Mouse (Mus musculus) limb, embryonic 14.5 days (tissue): ENCODE results near the gene Nfkbil1. TPM values are rescaled to one million over a fixed set of nuclear protein-coding genes. Genes with fewer than 3 reads are reported as not detected.
A peak's percentile ranks its signal among the peaks of the same experiment; 100 is the strongest.

ENCODE experiments used
- ATAC-seq: fragments of 200-750 bp; cut with Nextera tagmentation; 2 replicates; pipeline ENCODE4 v1.8.0; 2017; ENCODE audit warnings: low read depth, moderate number of reproducible peaks, moderate TSS enrichment; ENCODE audit not compliant: low FRiP score
- DNase-seq: peaks from one replicate; pipeline ENCODE4 v3.0.0-alpha.2; 2015; ENCODE audit warnings: low spot score
- H3K27ac ChIP-seq: fragments of 300-500 bp; sonication (generic); replicated peaks from 2 replicates; pipeline ENCODE4 v1.5.1; 2014; ENCODE audit warnings: low read depth, mild to moderate bottlenecking, low read length, moderate library complexity, mixed read lengths
- H3K27me3 ChIP-seq: fragments of 300-500 bp; sonication (generic); 2 replicates; pipeline ENCODE4 v1.6.1; 2014; ENCODE audit warnings: low read length, mixed read lengths; ENCODE audit not compliant: control insufficient read depth, insufficient read depth
- H3K36me3 ChIP-seq: fragments of 300-500 bp; sonication (generic); 2 replicates; pipeline ENCODE4 v1.6.1; 2014; ENCODE audit warnings: mild to moderate bottlenecking, low read length, moderate library complexity, mixed read lengths; ENCODE audit not compliant: control insufficient read depth, insufficient read depth
- H3K4me1 ChIP-seq: fragments of 300-500 bp; sonication (generic); 2 replicates; pipeline ENCODE4 v1.6.1; 2014; ENCODE audit warnings: antibody characterized with exemption, low read length, mixed read lengths; ENCODE audit not compliant: control insufficient read depth, insufficient read depth
- H3K4me2 ChIP-seq: fragments of 300-500 bp; sonication (generic); replicated peaks from 2 replicates; pipeline ENCODE4 v1.6.1; 2014; ENCODE audit warnings: low read depth, mild to moderate bottlenecking, low read length, moderate library complexity; ENCODE audit not compliant: severe bottlenecking
- H3K4me3 ChIP-seq: fragments of 300-500 bp; sonication (generic); replicated peaks from 2 replicates; pipeline ENCODE4 v1.5.1; 2014; ENCODE audit warnings: low read length
- H3K9ac ChIP-seq: fragments of 300-500 bp; sonication (generic); 2 replicates; pipeline ENCODE4 v1.6.1; 2014; ENCODE audit warnings: mild to moderate bottlenecking, low read depth, low read length, moderate library complexity; ENCODE audit not compliant: severe bottlenecking
- H3K9me3 ChIP-seq: fragments of 300-500 bp; sonication (generic); 2 replicates; pipeline ENCODE4 v1.6.1; 2016; ENCODE audit warnings: low read length; ENCODE audit not compliant: control insufficient read depth
- POLR2A ChIP-seq: fragments of 200-500 bp; IDR thresholded peaks from 2 replicates; pipeline ENCODE4 v1.8.0; 2012; ENCODE audit warnings: inconsistent platforms, mild to moderate bottlenecking, moderate library complexity, borderline replicate concordance; ENCODE audit not compliant: insufficient read depth, insufficient read length; ENCODE audit errors: extremely low read depth
- WGBS: fragments of 180-500 bp; shearing (Covaris S2); extraction: QIAGEN DNeasy Blood & Tissue Kit; methylation state at CpG from one replicate; pipeline ENCODE4 v1.1.7; 2014; 5-methylcytosine and 5-hydroxymethylcytosine counted together
- polyA plus RNA-seq, 2 experiments: library from polyadenylated mRNA; depleted of rRNA in 1 of 2; stranded (reverse) in 1 of 2; unstranded in 1 of 2; fragments of >200 nt; fragmentation: Nextera tagmentation in 1 of 2; extraction: Ambion mirVana in 1 of 2; gene quantifications; 2 replicates each; pipeline versions ENCODE4 v1.2.1 to v1.2.3; 2012 to 2014

Nfkbil1 gene
- polyA plus RNA-seq, 2 experiments = 4.9 to 17.0 TPM

- no peak overlapping the region for H3K4me3 ChIP-seq
- no peak for TF ChIP-seq POLR2A
- H3K4me1 ChIP-seq = peaks cover 4% of the 10 kb centered on the region; the same call in 1 of the 2 replicates
- no peak overlapping the region for H3K9ac ChIP-seq
- 22% methylated on average over 8 of the region's 8 CpGs for WGBS
- ATAC-seq (no peak), DNase-seq (no peak)
- no peaks in the 10 kb centered on the region for H3K36me3 ChIP-seq
- no peaks in the 10 kb centered on the region for H3K9me3 ChIP-seq
- peaks cover 21% of the 10 kb centered on the region for H3K27me3 ChIP-seq
- no peak overlapping the region for H3K4me2 ChIP-seq
- no peak overlapping the region for H3K27ac ChIP-seq
Observed at GRCm38 (mm10) chr17:35198946-35199345, 36.6 kb downstream of the Nfkbil1 start.

DNA sequence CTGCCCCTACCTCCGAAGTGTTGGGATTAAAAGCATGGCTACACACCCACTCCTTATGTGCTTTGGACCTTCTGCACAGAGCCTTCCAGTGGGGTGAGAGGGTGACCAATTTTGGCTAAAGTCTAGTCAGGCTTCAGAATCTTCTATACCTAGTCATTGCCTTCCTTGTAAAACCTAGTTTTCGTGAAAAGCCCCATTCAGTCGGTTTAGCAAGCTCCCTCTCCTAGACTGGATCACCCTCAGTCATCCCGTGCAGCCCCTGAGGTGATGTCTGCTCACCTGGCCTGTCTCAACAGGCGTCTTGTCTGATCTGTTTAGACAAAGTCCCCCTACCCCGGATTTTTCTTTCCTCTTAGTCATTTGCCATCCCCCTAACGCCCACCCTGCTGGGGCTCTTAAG, 37.6 kb downstream of the Nfkbil1 start:
- DNase-seq (no peak), ATAC-seq (no peak)
- Histone ChIP-seq H3K36me3 (no peaks in the 10 kb centered on the region), H3K27me3 (peaks cover 21% of the 10 kb centered on the region), H3K4me1 (peaks cover 4% of the 10 kb centered on the region; the same call in 1 of the 2 replicates), H3K27ac (no peak overlapping the region), H3K9ac (no peak overlapping the region), H3K4me2 (no peak overlapping the region), H3K4me3 (no peak overlapping the region), H3K9me3 (no peaks in the 10 kb centered on the region)
- TF ChIP-seq POLR2A = no peak
- 53% methylated on average over 7 of the region's 7 CpGs for whole genome bisulfite sequencing

DNA sequence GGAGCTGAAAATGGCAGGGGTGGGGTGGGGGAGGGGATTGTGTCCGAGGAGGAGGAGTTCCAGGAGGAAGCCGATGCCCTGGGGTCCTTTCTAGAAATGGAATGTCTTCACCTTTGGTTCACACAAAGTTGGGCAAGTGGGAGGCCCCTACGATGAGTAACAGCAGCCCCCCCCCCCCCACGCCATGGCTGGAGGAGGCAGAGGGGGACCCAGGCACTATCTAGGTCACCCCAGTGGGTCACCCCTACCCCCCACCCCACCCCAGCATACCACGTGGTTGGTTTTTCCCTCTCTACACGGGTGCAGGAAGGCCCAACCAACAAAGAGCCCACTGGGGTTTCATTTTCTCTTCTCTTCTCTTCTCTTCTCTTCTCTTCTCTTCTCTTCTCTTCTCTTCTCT, 38.5 kb downstream of the Nfkbil1 start:
- H3K4me1 ChIP-seq = peaks cover 4% of the 10 kb centered on the region; the same call in 1 of the 2 replicates
- DNase-seq (no peak), ATAC-seq (no peak)
- no peak overlapping the region for H3K27ac ChIP-seq
- no peaks in the 10 kb centered on the region for H3K36me3 ChIP-seq
- TF ChIP-seq POLR2A = no peak
- peaks cover 21% of the 10 kb centered on the region for H3K27me3 ChIP-seq
- no peaks in the 10 kb centered on the region for H3K9me3 ChIP-seq
- no peak overlapping the region for H3K4me3 ChIP-seq
- no peak overlapping the region for H3K4me2 ChIP-seq
- WGBS = 33% methylated on average over 4 of the region's 6 CpGs
- no peak overlapping the region for H3K9ac ChIP-seq

GRCm38 (mm10) chr17:35196321-35196641, 39.3 kb downstream of the Nfkbil1 start:
- peak overlapping the region; percentile 40 for H3K4me3 ChIP-seq
- DNase-seq (no peak), ATAC-seq (no peak)
- peaks cover 4% of the 10 kb centered on the region; the same call in 1 of the 2 replicates for H3K4me1 ChIP-seq
- H3K4me2 ChIP-seq = peak overlapping the region; percentile 62
- H3K9me3 ChIP-seq = no peaks in the 10 kb centered on the region
- no peaks in the 10 kb centered on the region for H3K36me3 ChIP-seq
- TF ChIP-seq POLR2A = no peak
- peaks cover 21% of the 10 kb centered on the region for H3K27me3 ChIP-seq
- 31% methylated on average over 9 of the region's 9 CpGs for WGBS
- no peak overlapping the region for H3K9ac ChIP-seq
- no peak overlapping the region for H3K27ac ChIP-seq

GRCm38 (mm10) chr17:35195631-35196320, 39.8 kb downstream of the Nfkbil1 start:
- TF ChIP-seq POLR2A = no peak
- peak overlapping the region; percentile 40; the same call in 1 of the 2 replicates for H3K9ac ChIP-seq
- ATAC-seq (peak; percentile 75), DNase-seq (peak; percentile 74)
- H3K9me3 ChIP-seq = no peaks in the 10 kb centered on the region
- peaks cover 4% of the 10 kb centered on the region; the same call in 1 of the 2 replicates for H3K4me1 ChIP-seq
- peaks cover 21% of the 10 kb centered on the region for H3K27me3 ChIP-seq
- peak overlapping the region; percentile 40 for H3K4me3 ChIP-seq
- peak overlapping the region; percentile 62 for H3K4me2 ChIP-seq
- WGBS = 1% methylated on average over 63 of the region's 66 CpGs
- no peaks in the 10 kb centered on the region for H3K36me3 ChIP-seq
- no peak overlapping the region for H3K27ac ChIP-seq
